ENCODE assay signal across 9 mouse cellular contexts in the genomic region with DNA sequence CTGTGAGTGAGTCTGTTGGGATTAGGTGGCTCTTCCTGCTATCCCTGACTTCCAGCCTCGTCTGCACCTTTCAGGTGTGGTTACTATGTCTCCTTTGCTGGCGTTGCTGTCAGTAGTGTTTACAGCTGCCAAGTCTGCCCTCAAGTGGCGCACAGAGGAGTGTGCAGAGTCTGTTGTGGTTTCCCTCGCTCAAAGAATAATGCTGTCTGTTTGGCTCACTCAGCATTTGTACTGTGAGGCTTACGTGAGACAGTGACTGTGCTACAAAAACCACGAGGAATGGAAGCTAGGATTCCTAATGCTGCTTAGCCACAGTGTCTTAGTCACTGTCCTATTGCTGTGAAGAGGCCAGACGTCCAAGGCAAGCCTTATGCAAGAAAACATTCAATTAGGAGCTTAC. TPM values are rescaled to one million over a fixed set of nuclear protein-coding genes. Genes with fewer than 3 reads are reported as not detected.
DNase-seq lines count a peak whose midpoint lies in the region; ATAC-seq and TF ChIP-seq lines count a peak whose summit lies in the region.
"Had no signal": no experiment of that assay in that cellular context is flagged by ENCODE, and none has a peak within 500 bp of the region (broad histone marks: within the 10 kb centered on the region; RNA-seq: fewer than 3 reads in every experiment).

No protein-coding gene starts in this region.

- DNase-seq in left cerebral cortex, postnatal 25 days (ENCODE audit: low spot score in 2 of 2): peak; percentile 18 to 28
- no peak for DNase-seq in left cerebral cortex, postnatal 4 days
- DNase-seq in G1E (ENCODE audit: low spot score): peak; percentile 27
- no peak for DNase-seq in frontal cortex, postnatal 14 days (ENCODE audit: low spot score in 2 of 2)
- DNase-seq in midbrain, embryonic 14.5 days: no peak

- H3K9me3 ChIP-seq in G1E (replicated peaks): no peaks in the 10 kb centered on the region
- H3K9me3 ChIP-seq in forebrain, embryonic 15.5 days: no peaks in the 10 kb centered on the region
- H3K9me3 ChIP-seq in midbrain, embryonic 14.5 days (ENCODE audit: control insufficient read depth, low read length): no peaks in the 10 kb centered on the region
- H3K9me3 ChIP-seq: hindbrain, embryonic 12.5 days had no signal

- H3K4me1 ChIP-seq in G1E (ENCODE audit: insufficient read depth, low read depth, low read length): peaks cover 51% of the 10 kb centered on the region
- peaks cover 4% of the 10 kb centered on the region for H3K4me1 ChIP-seq in forebrain, embryonic 15.5 days
- no peaks in the 10 kb centered on the region for H3K4me1 ChIP-seq in midbrain, embryonic 14.5 days (ENCODE audit: control insufficient read depth, insufficient read depth, low read length)

- no peak; the same call in 1 of the 2 replicates for ATAC-seq in G1E (ENCODE audit: extremely low read depth, insufficient number of reproducible peaks, low FRiP score, poor library complexity, severe bottlenecking)
- ATAC-seq in inflammation-experienced regulatory T-cells, adult 6 months: peak; percentile 92
- ATAC-seq in neutrophil, adult 5-6 weeks (ENCODE audit: extremely low read depth, insufficient number of reproducible peaks, low FRiP score, poor library complexity, severe bottlenecking): peak; percentile 35; the same call in 1 of the 2 replicates
- no peak for ATAC-seq in forebrain, embryonic 15.5 days (replicated peaks)
- ATAC-seq in midbrain, embryonic 14.5 days (ENCODE audit: low FRiP score, low TSS enrichment): no peak

- intact Hi-C loops in left cerebral cortex, postnatal 25 days (cut with DNase I): no loop called here
- intact Hi-C loops in left cerebral cortex, postnatal 4 days (cut with DNase I): no loop called here

- no peaks in the 10 kb centered on the region for H3K27me3 ChIP-seq in G1E (ENCODE audit: insufficient read depth, low read length)
- H3K27me3 ChIP-seq in forebrain, embryonic 15.5 days: no peaks in the 10 kb centered on the region
- H3K27me3 ChIP-seq in midbrain, embryonic 14.5 days (ENCODE audit: control insufficient read depth, insufficient read depth, low read length): no peaks in the 10 kb centered on the region
- H3K27me3 ChIP-seq: hindbrain, embryonic 12.5 days had no signal

- H3K4me2 ChIP-seq in forebrain, embryonic 15.5 days (replicated peaks): no peak overlapping the region
- no peak overlapping the region for H3K4me2 ChIP-seq in midbrain, embryonic 14.5 days (ENCODE audit: low read length)
- H3K4me2 ChIP-seq: hindbrain, embryonic 12.5 days had no signal

- no peak overlapping the region for H3K4me3 ChIP-seq in G1E (ENCODE audit: low read depth, low read length)
- no peak overlapping the region for H3K4me3 ChIP-seq in forebrain, embryonic 15.5 days
- H3K4me3 ChIP-seq in midbrain, embryonic 14.5 days (replicated peaks; ENCODE audit: low read depth, low read length): no peak overlapping the region
- H3K4me3 ChIP-seq: hindbrain, embryonic 12.5 days had no signal

- H3K36me3 ChIP-seq in G1E (replicated peaks): peaks cover 87% of the 10 kb centered on the region
- no peaks in the 10 kb centered on the region for H3K36me3 ChIP-seq in forebrain, embryonic 15.5 days
- no peaks in the 10 kb centered on the region for H3K36me3 ChIP-seq in midbrain, embryonic 14.5 days (ENCODE audit: control insufficient read depth, insufficient read depth, low read length)

- no peak overlapping the region for H3K27ac ChIP-seq in forebrain, embryonic 15.5 days (replicated peaks)
- H3K27ac ChIP-seq in midbrain, embryonic 14.5 days (replicated peaks; ENCODE audit: low read depth, low read length): no peak overlapping the region
- H3K27ac ChIP-seq: hindbrain, embryonic 12.5 days had no signal

- no peak overlapping the region for H3K9ac ChIP-seq in forebrain, embryonic 15.5 days (replicated peaks)
- H3K9ac ChIP-seq in midbrain, embryonic 14.5 days (replicated peaks; ENCODE audit: low read length): no peak overlapping the region
- H3K9ac ChIP-seq: hindbrain, embryonic 12.5 days had no signal

- TF ChIP-seq CTCF in G1E (IDR thresholded peaks at IDR 0.05; ENCODE audit: low read depth, low read length): no peak

- whole genome bisulfite sequencing in forebrain, embryonic 15.5 days: 81% methylated on average over 7 of the region's 7 CpGs
- 88% methylated on average over 7 of the region's 7 CpGs for WGBS in midbrain, embryonic 14.5 days

RNA-seq across cellular contexts. Expression of gene Haspin, which starts 7.1 kb away (rescaled TPM):
- under 1 TPM; 0.21 to 0.25 TPM for total RNA-seq in left cerebral cortex, postnatal 25 days (2021)
- total RNA-seq in left cerebral cortex, postnatal 4 days (2021): 1 to 10 TPM; 1.6 TPM
- 16.7 and 18.4 TPM in 2 replicates for total RNA-seq in G1E (2014; fragmentation: Nextera tagmentation)
- 16.9 and 17.5 TPM in 2 replicates for total RNA-seq in G1E (2017)
- polyA plus RNA-seq in G1E (2012): 19.5 and 23.1 TPM in 2 replicates
- 10 to 100 TPM in 1 of 3 experiments, 1 to 10 TPM in 2; 6.7 to 11.1 (median 8.1) TPM for polyA plus RNA-seq in inflammation-experienced regulatory T-cells, adult 6 months (2017; shearing (Covaris generic))
- 3.9 and 4.3 TPM in 2 replicates for total RNA-seq in neutrophil, adult 5-6 weeks (2017)
- polyA plus RNA-seq in forebrain, embryonic 15.5 days (2015; fragmentation: Nextera tagmentation; extraction: Ambion mirVana): 7.6 and 7.7 TPM in 2 replicates
- polyA plus RNA-seq in midbrain, embryonic 14.5 days (2014; fragmentation: Nextera tagmentation; extraction: Ambion mirVana): 2.1 and 2.7 TPM in 2 replicates

RNA-seq across cellular contexts. Expression of gene P2rx5, which starts 29.2 kb away (rescaled TPM):
- under 1 TPM; 0.32 to 0.44 TPM for total RNA-seq in left cerebral cortex, postnatal 25 days (2021)
- 1 to 10 TPM in 1 of 2 experiments, under 1 TPM in 1; 0.72 to 1.0 TPM for total RNA-seq in left cerebral cortex, postnatal 4 days (2021)
- total RNA-seq in G1E (2014; fragmentation: Nextera tagmentation) (not detected in 2 replicates), G1E (2017) (0.05 TPM in 1 of 2 replicates, not detected in the other)
- polyA plus RNA-seq in G1E (2012): not detected in 2 replicates
- polyA plus RNA-seq in inflammation-experienced regulatory T-cells, adult 6 months (2017; shearing (Covaris generic)): under 1 TPM in 2 of 3 experiments, not detected in 1; 0.23 to 0.24 TPM
- not detected in 2 replicates for total RNA-seq in neutrophil, adult 5-6 weeks (2017)
- polyA plus RNA-seq in forebrain, embryonic 15.5 days (2015; fragmentation: Nextera tagmentation; extraction: Ambion mirVana): 1.0 and 1.3 TPM in 2 replicates
- polyA plus RNA-seq in midbrain, embryonic 14.5 days (2014; fragmentation: Nextera tagmentation; extraction: Ambion mirVana): 0.12 TPM in 1 of 2 replicates, not detected in the other

RNA-seq across cellular contexts. Expression of gene Itgae, which starts 40.6 kb away (rescaled TPM):
- total RNA-seq in left cerebral cortex, postnatal 25 days (2021): under 1 TPM; 0.18 to 0.21 TPM
- not detected for total RNA-seq in left cerebral cortex, postnatal 4 days (2021)
- total RNA-seq in G1E (2014; fragmentation: Nextera tagmentation): 0.19 and 0.23 TPM in 2 replicates
- 0.05 and 0.06 TPM in 2 replicates for total RNA-seq in G1E (2017)
- 0.03 and 0.04 TPM in 2 replicates for polyA plus RNA-seq in G1E (2012)
- polyA plus RNA-seq in inflammation-experienced regulatory T-cells, adult 6 months (2017; shearing (Covaris generic)): 100 to 1,000 TPM in 2 of 3 experiments, 10 to 100 TPM in 1; 30.7 to 110 (median 101) TPM
- 7.6 and 8.5 TPM in 2 replicates for total RNA-seq in neutrophil, adult 5-6 weeks (2017)
- polyA plus RNA-seq in forebrain, embryonic 15.5 days (2015; fragmentation: Nextera tagmentation; extraction: Ambion mirVana): 0.18 and 0.34 TPM in 2 replicates
- polyA plus RNA-seq in midbrain, embryonic 14.5 days (2014; fragmentation: Nextera tagmentation; extraction: Ambion mirVana): 0.23 and 0.24 TPM in 2 replicates

RNA-seq across cellular contexts. Expression of gene Emc6, which starts 45.8 kb away (rescaled TPM):
- total RNA-seq in left cerebral cortex, postnatal 25 days (2021): 10 to 100 TPM; 55.6 to 55.9 TPM
- 10 to 100 TPM; 59.8 to 64.3 TPM for total RNA-seq in left cerebral cortex, postnatal 4 days (2021)
- 54.7 and 66.2 TPM in 2 replicates for total RNA-seq in G1E (2014; fragmentation: Nextera tagmentation)
- 43.7 and 52.7 TPM in 2 replicates for total RNA-seq in G1E (2017)
- 178 and 243 TPM in 2 replicates for polyA plus RNA-seq in G1E (2012)
- polyA plus RNA-seq in inflammation-experienced regulatory T-cells, adult 6 months (2017; shearing (Covaris generic)): 10 to 100 TPM; 43.7 to 57.0 (median 49.4) TPM
- 15.4 and 17.8 TPM in 2 replicates for total RNA-seq in neutrophil, adult 5-6 weeks (2017)
- 131 and 132 TPM in 2 replicates for polyA plus RNA-seq in forebrain, embryonic 15.5 days (2015; fragmentation: Nextera tagmentation; extraction: Ambion mirVana)
- 144 and 151 TPM in 2 replicates for polyA plus RNA-seq in midbrain, embryonic 14.5 days (2014; fragmentation: Nextera tagmentation; extraction: Ambion mirVana)

RNA-seq across cellular contexts. Expression of gene Tax1bp3, which starts 45.9 kb away (rescaled TPM):
- total RNA-seq in left cerebral cortex, postnatal 25 days (2021): 10 to 100 TPM; 10.2 to 11.3 TPM
- 10 to 100 TPM; 42.2 to 42.5 TPM for total RNA-seq in left cerebral cortex, postnatal 4 days (2021)
- total RNA-seq in G1E (2014; fragmentation: Nextera tagmentation) (7.4 and 9.2 TPM in 2 replicates), G1E (2017) (17.8 and 21.1 TPM in 2 replicates)
- polyA plus RNA-seq in G1E (2012): 4.1 and 9.0 TPM in 2 replicates
- polyA plus RNA-seq in inflammation-experienced regulatory T-cells, adult 6 months (2017; shearing (Covaris generic)): 10 to 100 TPM; 20.9 to 43.7 (median 25.2) TPM
- 10.2 and 17.1 TPM in 2 replicates for total RNA-seq in neutrophil, adult 5-6 weeks (2017)
- polyA plus RNA-seq in forebrain, embryonic 15.5 days (2015; fragmentation: Nextera tagmentation; extraction: Ambion mirVana): 172 and 173 TPM in 2 replicates
- polyA plus RNA-seq in midbrain, embryonic 14.5 days (2014; fragmentation: Nextera tagmentation; extraction: Ambion mirVana): 149 and 165 TPM in 2 replicates

Comparison
In these comparisons a context has a peak if more than half of its experiments do, and no peak if none do; other contexts are left out.
1. DNase-seq: peak in left cerebral cortex, postnatal 25 days (2 of 2) and G1E (single experiment); none in left cerebral cortex, postnatal 4 days (single experiment), frontal cortex, postnatal 14 days (0 of 2) and midbrain, embryonic 14.5 days (single experiment).
2. ATAC-seq: peak in inflammation-experienced regulatory T-cells, adult 6 months (single experiment) and neutrophil, adult 5-6 weeks (single experiment); none in G1E (single experiment), forebrain, embryonic 15.5 days (single experiment) and midbrain, embryonic 14.5 days (single experiment).